Mouse (Mus musculus): ENCODE measurements around the gene Gan. TPM values are rescaled to one million over a fixed set of nuclear protein-coding genes. Genes with fewer than 3 reads are reported as not detected.

The Gan gene
- polyA plus RNA-seq, 1 experiment from 2014 or later, result 0.60 TPM

GRCm38 (mm10) chr8:117174536-117174935, 16.6 kb downstream of the Gan start:
- no peak for DNase-seq
- Histone ChIP-seq H3K4me1 (ENCODE audit: insufficient read depth) (peaks cover 6% of the 10 kb centered on the region), H3K27me3 (ENCODE audit: insufficient read depth, low read length) (no peaks in the 10 kb centered on the region), H3K36me3 (replicated peaks; ENCODE audit: insufficient read depth, low read length) (peaks cover 5% of the 10 kb centered on the region; the same call in 1 of the 2 replicates), H3K4me2 (ENCODE audit: low read depth, low read length) (no peak overlapping the region), H3K9me3 (ENCODE audit: low read length) (no peaks in the 10 kb centered on the region), H3K9ac (replicated peaks) (no peak overlapping the region), H3K27ac (ENCODE audit: low read depth) (no peak overlapping the region), H3K4me3 (ENCODE audit: low read depth, low read length) (no peak overlapping the region)
- no peak; the same call in 1 of the 2 replicates for ATAC-seq
- TF ChIP-seq EP300 (IDR thresholded peaks at IDR 0.05; ENCODE audit: low read depth) (no peak), CTCF (IDR thresholded peaks at IDR 0.05; ENCODE audit: low read depth) (no peak)
- WGBS (ENCODE audit: insufficient replicate concordance), result 68% methylated on average over 5 of the region's 5 CpGs

- Histone ChIP-seq H3K9ac (replicated peaks) (no peak overlapping the region), H3K27ac (ENCODE audit: low read depth) (no peak overlapping the region), H3K36me3 (replicated peaks; ENCODE audit: insufficient read depth, low read length) (peaks cover 5% of the 10 kb centered on the region; the same call in 1 of the 2 replicates), H3K27me3 (ENCODE audit: insufficient read depth, low read length) (no peaks in the 10 kb centered on the region), H3K4me1 (ENCODE audit: insufficient read depth) (peaks cover 6% of the 10 kb centered on the region), H3K4me3 (ENCODE audit: low read depth, low read length) (no peak overlapping the region), H3K9me3 (ENCODE audit: low read length) (no peaks in the 10 kb centered on the region), H3K4me2 (ENCODE audit: low read depth, low read length) (no peak overlapping the region)
- 73% methylated on average over 5 of the region's 5 CpGs for WGBS (ENCODE audit: insufficient replicate concordance)
- DNase-seq, result no peak
- TF ChIP-seq EP300 (IDR thresholded peaks at IDR 0.05; ENCODE audit: low read depth), result no peak
- TF ChIP-seq CTCF (IDR thresholded peaks at IDR 0.05; ENCODE audit: low read depth), result no peak
- ATAC-seq, result no peak
These were observed 18.4 kb downstream of the Gan start for GRCm38 (mm10) chr8:117176308-117176707.

- no peak for TF ChIP-seq CTCF (IDR thresholded peaks at IDR 0.05; ENCODE audit: low read depth)
- TF ChIP-seq EP300 (IDR thresholded peaks at IDR 0.05; ENCODE audit: low read depth), result no peak
- no peaks in the 10 kb centered on the region for H3K9me3 ChIP-seq (ENCODE audit: low read length)
- peaks cover 5% of the 10 kb centered on the region; the same call in 1 of the 2 replicates for H3K36me3 ChIP-seq (replicated peaks; ENCODE audit: insufficient read depth, low read length)
- ATAC-seq (no peak), DNase-seq (no peak)
- H3K27ac ChIP-seq (ENCODE audit: low read depth), result no peak overlapping the region
- no peaks in the 10 kb centered on the region for H3K27me3 ChIP-seq (ENCODE audit: insufficient read depth, low read length)
- no peak overlapping the region for H3K4me2 ChIP-seq (ENCODE audit: low read depth, low read length)
- 75% methylated on average over 7 of the region's 7 CpGs for WGBS (ENCODE audit: insufficient replicate concordance)
- H3K4me1 ChIP-seq (ENCODE audit: insufficient read depth), result no peaks in the 10 kb centered on the region; the same call in 1 of the 2 replicates
- H3K9ac ChIP-seq (replicated peaks), result no peak overlapping the region
- H3K4me3 ChIP-seq (ENCODE audit: low read depth, low read length), result no peak overlapping the region
These were observed 19.3 kb downstream of the Gan start for GRCm38 (mm10) chr8:117177236-117177635.

- 85% methylated on average over 2 of the region's 2 CpGs for WGBS (ENCODE audit: insufficient replicate concordance)
- Histone ChIP-seq H3K9ac (replicated peaks) (no peak overlapping the region), H3K4me2 (ENCODE audit: low read depth, low read length) (no peak overlapping the region), H3K9me3 (ENCODE audit: low read length) (no peaks in the 10 kb centered on the region), H3K36me3 (replicated peaks; ENCODE audit: insufficient read depth, low read length) (peaks cover 5% of the 10 kb centered on the region; the same call in 1 of the 2 replicates), H3K27me3 (ENCODE audit: insufficient read depth, low read length) (no peaks in the 10 kb centered on the region), H3K4me3 (ENCODE audit: low read depth, low read length) (no peak overlapping the region), H3K27ac (ENCODE audit: low read depth) (no peak overlapping the region), H3K4me1 (ENCODE audit: insufficient read depth) (no peaks in the 10 kb centered on the region; the same call in 1 of the 2 replicates)
- peak; percentile 29; the same call in 1 of the 2 replicates for TF ChIP-seq CTCF (IDR thresholded peaks at IDR 0.05; ENCODE audit: low read depth)
- no peak for TF ChIP-seq EP300 (IDR thresholded peaks at IDR 0.05; ENCODE audit: low read depth)
- ATAC-seq, result no peak
- no peak for DNase-seq
These were observed 20.1 kb downstream of the Gan start for GRCm38 (mm10) chr8:117178039-117178438.

GRCm38 (mm10) chr8:117178676-117179075, 20.7 kb downstream of the Gan start:
- TF ChIP-seq EP300 (IDR thresholded peaks at IDR 0.05; ENCODE audit: low read depth) (no peak), CTCF (IDR thresholded peaks at IDR 0.05; ENCODE audit: low read depth) (no peak)
- 84% methylated on average over 6 of the region's 6 CpGs for WGBS (ENCODE audit: insufficient replicate concordance)

GRCm38 (mm10) chr8:117182746-117183145, 24.8 kb downstream of the Gan start:
- Histone ChIP-seq H3K27ac (ENCODE audit: low read depth) (no peak overlapping the region), H3K9me3 (ENCODE audit: low read length) (no peaks in the 10 kb centered on the region), H3K4me2 (ENCODE audit: low read depth, low read length) (no peak overlapping the region), H3K36me3 (replicated peaks; ENCODE audit: insufficient read depth, low read length) (peaks cover 23% of the 10 kb centered on the region), H3K27me3 (ENCODE audit: insufficient read depth, low read length) (no peaks in the 10 kb centered on the region), H3K4me3 (ENCODE audit: low read depth, low read length) (no peak overlapping the region), H3K9ac (replicated peaks) (no peak overlapping the region), H3K4me1 (ENCODE audit: insufficient read depth) (no peaks in the 10 kb centered on the region)
- ATAC-seq (no peak), DNase-seq (no peak)
- WGBS (ENCODE audit: insufficient replicate concordance), result 96% methylated on average over 4 of the region's 4 CpGs
- TF ChIP-seq CTCF (IDR thresholded peaks at IDR 0.05; ENCODE audit: low read depth) (peak; percentile 47), EP300 (IDR thresholded peaks at IDR 0.05; ENCODE audit: low read depth) (no peak)

More at GRCm38 (mm10) chr8:117178676-117179075, 20.7 kb downstream of the Gan start:
- no peaks in the 10 kb centered on the region for H3K27me3 ChIP-seq (ENCODE audit: insufficient read depth, low read length)
- no peak overlapping the region for H3K4me3 ChIP-seq (ENCODE audit: low read depth, low read length)
- H3K9me3 ChIP-seq (ENCODE audit: low read length), result no peaks in the 10 kb centered on the region
- no peaks in the 10 kb centered on the region; the same call in 1 of the 2 replicates for H3K4me1 ChIP-seq (ENCODE audit: insufficient read depth)
- peaks cover 5% of the 10 kb centered on the region; the same call in 1 of the 2 replicates for H3K36me3 ChIP-seq (replicated peaks; ENCODE audit: insufficient read depth, low read length)
- no peak overlapping the region for H3K4me2 ChIP-seq (ENCODE audit: low read depth, low read length)
- no peak overlapping the region for H3K9ac ChIP-seq (replicated peaks)
- DNase-seq, result no peak
- no peak overlapping the region for H3K27ac ChIP-seq (ENCODE audit: low read depth)
- no peak for ATAC-seq
